Mouse (Mus musculus) stomach, postnatal 0 days (tissue): ENCODE results near the gene AC134908.4. TPM values are rescaled to one million over a fixed set of nuclear protein-coding genes. Genes with fewer than 3 reads are reported as not detected.

ENCODE experiments used
- ATAC-seq: fragments of 200-750 bp; cut with Nextera tagmentation; 2 replicates; pipeline ENCODE4 v1.8.0; 2017; ENCODE audit not compliant: low FRiP score, low TSS enrichment
- DNase-seq: peaks from one replicate; pipeline ENCODE4 v3.0.0-alpha.2; 2016; ENCODE audit warnings: low spot score
- H3K27ac ChIP-seq: fragments of 300-500 bp; sonication (generic); replicated peaks from 2 replicates; pipeline ENCODE4 v1.5.1; 2014; ENCODE audit warnings: mild to moderate bottlenecking, control low read depth
- H3K27me3 ChIP-seq: fragments of 300-500 bp; sonication (generic); 2 replicates; pipeline ENCODE4 v1.6.1; 2014; ENCODE audit warnings: low read length; ENCODE audit not compliant: control insufficient read depth, insufficient read depth
- H3K36me3 ChIP-seq: fragments of 300-500 bp; sonication (generic); 2 replicates; pipeline ENCODE4 v1.6.1; 2014; ENCODE audit warnings: low read length, mixed read lengths; ENCODE audit not compliant: control insufficient read depth, insufficient read depth
- H3K4me1 ChIP-seq: fragments of 300-500 bp; sonication (generic); replicated peaks from 2 replicates; pipeline ENCODE4 v1.6.1; 2014; ENCODE audit warnings: antibody characterized with exemption; ENCODE audit not compliant: control insufficient read depth, insufficient read depth
- H3K4me2 ChIP-seq: fragments of 300-500 bp; sonication (generic); replicated peaks from 2 replicates; pipeline ENCODE4 v1.6.1; 2014; ENCODE audit warnings: low read depth, mild to moderate bottlenecking, control low read depth, moderate library complexity
- H3K4me3 ChIP-seq: fragments of 300-500 bp; sonication (generic); 2 replicates; pipeline ENCODE4 v1.5.1; 2014; ENCODE audit warnings: low read depth, low read length, control low read depth
- H3K9ac ChIP-seq: fragments of 300-500 bp; sonication (generic); 2 replicates; pipeline ENCODE4 v1.6.1; 2014; ENCODE audit warnings: mild to moderate bottlenecking, low read length, control low read depth, mixed read lengths
- H3K9me3 ChIP-seq: fragments of 300-500 bp; sonication (generic); 2 replicates; pipeline ENCODE4 v1.6.1; 2016; ENCODE audit warnings: low read length; ENCODE audit not compliant: control insufficient read depth
- CTCF ChIP-seq: IDR thresholded peaks from 2 replicates; pipeline ENCODE4 v1.5.1; 2016; ENCODE audit warnings: antibody characterized with exemption, low read depth, mild to moderate bottlenecking, moderate library complexity
- EP300 ChIP-seq: optimal IDR thresholded peaks from 2 replicates; pipeline ENCODE3; 2016; ENCODE audit warnings: antibody characterized with exemption
- WGBS: fragments of 180-500 bp; shearing (Covaris S2); extraction: QIAGEN DNeasy Blood & Tissue Kit; methylation state at CpG from one replicate; pipeline ENCODE4 v1.1.7; 2014; 5-methylcytosine and 5-hydroxymethylcytosine counted together
- polyA plus RNA-seq: library from polyadenylated mRNA; unstranded; fragments of >200 nt; fragmentation: Nextera tagmentation; extraction: Ambion mirVana; gene quantifications from 2 replicates; pipeline ENCODE4 v1.2.1, GENCODE M21; 2015

Gene AC134908.4
- polyA plus RNA-seq, 1 experiment from 2014 or later = 0.65 TPM

DNA sequence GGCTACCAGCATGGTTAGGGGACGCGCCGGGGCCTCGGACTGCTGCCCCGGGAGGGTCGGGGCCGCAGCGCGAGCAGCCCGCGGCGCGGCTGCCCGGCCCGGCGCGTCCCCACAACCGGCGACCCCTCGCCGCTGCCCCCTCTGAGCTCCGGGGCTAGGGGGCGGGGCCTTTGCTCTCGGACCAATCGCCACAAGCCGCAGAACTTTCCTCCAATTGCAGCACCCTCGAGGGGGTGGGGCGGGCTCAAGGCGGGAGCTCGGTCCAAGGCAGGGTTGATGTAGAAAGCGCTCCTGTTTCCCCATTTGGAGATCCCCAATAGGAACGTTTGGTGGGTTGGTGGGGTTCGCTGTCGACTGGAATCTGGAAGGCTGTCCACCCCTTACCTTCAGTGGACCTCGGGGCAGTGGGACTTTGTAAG is 1.5 kb upstream of the AC134908.4 start, which contains the start of gene Metrn:
Gene Metrn (minus strand): TSS at position 186 of the 419 bp plus-strand sequence.
- Histone ChIP-seq H3K9ac (peak within 1 kb of the TSS; percentile 66), H3K4me3 (peak within 1 kb of the TSS; percentile 75), H3K27me3 (no peaks in the 10 kb centered on the region), H3K9me3 (no peaks in the 10 kb centered on the region), H3K27ac (peak within 1 kb of the TSS; percentile 8; the same call in 1 of the 2 replicates), H3K4me1 (no peaks in the 10 kb centered on the region; the same call in 1 of the 2 replicates), H3K36me3 (no peaks in the 10 kb centered on the region), H3K4me2 (peak within 1 kb of the TSS; percentile 86)
- ATAC-seq = peak; percentile 64; the same call in 1 of the 2 replicates
- 1% methylated on average over 24 of the region's 35 CpGs for WGBS
- no peak for TF ChIP-seq EP300
- no peak for TF ChIP-seq CTCF
- peak; percentile 87 for DNase-seq

DNA sequence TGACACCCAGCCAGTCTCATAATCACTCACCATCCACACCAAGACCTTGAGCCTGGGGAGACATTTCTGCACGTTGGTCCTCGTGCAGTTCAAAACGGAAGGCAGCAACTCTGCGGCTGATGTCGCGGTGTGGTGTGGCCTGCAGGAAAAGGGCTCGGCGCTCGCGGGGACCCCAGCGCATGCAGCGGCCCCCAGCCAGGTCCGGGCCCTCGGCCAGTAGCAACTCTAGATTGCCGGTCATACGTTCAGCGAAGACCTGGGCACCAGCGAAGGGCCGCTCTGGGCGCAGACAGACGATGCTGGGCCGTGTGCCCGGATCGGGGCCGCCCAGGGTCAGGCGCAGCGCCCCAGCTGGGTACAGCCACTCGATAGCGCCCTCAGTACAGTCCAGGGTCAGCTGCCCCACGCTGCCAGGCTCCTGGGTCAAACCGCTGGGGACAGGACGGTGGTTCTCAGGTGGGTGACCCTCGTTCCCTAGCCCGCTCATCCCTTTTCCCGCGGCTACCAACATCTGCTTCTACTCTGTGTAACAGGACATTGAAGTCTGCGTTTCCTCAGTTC is 832 bp upstream of the AC134908.4 start:
- ATAC-seq (no peak), DNase-seq (no peak)
- no peak for TF ChIP-seq CTCF
- no peak for TF ChIP-seq EP300
- H3K9ac ChIP-seq = peak overlapping the region; percentile 66
- H3K27ac ChIP-seq = peak overlapping the region; percentile 8; the same call in 1 of the 2 replicates
- peak overlapping the region; percentile 86 for H3K4me2 ChIP-seq
- peaks cover 3% of the 10 kb centered on the region; the same call in 1 of the 2 replicates for H3K4me1 ChIP-seq
- H3K36me3 ChIP-seq = no peaks in the 10 kb centered on the region
- no peaks in the 10 kb centered on the region for H3K27me3 ChIP-seq
- H3K4me3 ChIP-seq = peak overlapping the region; percentile 75
- 3% methylated on average over 37 of the region's 37 CpGs for WGBS
- H3K9me3 ChIP-seq = no peaks in the 10 kb centered on the region

DNA sequence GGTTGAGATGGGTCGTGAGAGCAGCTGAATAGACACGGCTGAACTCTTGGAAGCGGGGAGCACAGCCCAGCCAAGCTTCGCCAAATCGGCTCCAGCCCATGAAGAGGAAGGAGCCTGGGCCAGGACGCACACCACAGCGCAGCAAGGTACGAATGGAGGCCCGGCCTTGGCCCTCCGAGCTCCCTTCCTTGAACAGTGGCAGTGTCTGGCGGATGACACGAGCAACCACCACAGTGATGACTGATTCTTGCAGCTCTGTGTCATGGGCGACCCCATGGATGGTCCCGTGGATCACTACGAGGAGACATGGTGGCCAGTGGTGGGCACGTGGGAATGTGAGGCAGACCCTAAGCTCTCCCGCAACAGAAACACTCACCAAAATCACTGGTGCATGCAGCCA is 461 bp downstream of the AC134908.4 start:
- H3K4me3 ChIP-seq = no peak overlapping the region
- no peaks in the 10 kb centered on the region for H3K9me3 ChIP-seq
- peaks cover 3% of the 10 kb centered on the region; the same call in 1 of the 2 replicates for H3K36me3 ChIP-seq
- WGBS = 87% methylated on average over 17 of the region's 17 CpGs
- H3K4me1 ChIP-seq = peaks cover 3% of the 10 kb centered on the region; the same call in 1 of the 2 replicates
- ATAC-seq = no peak
- no peaks in the 10 kb centered on the region for H3K27me3 ChIP-seq
- TF ChIP-seq CTCF (no peak), EP300 (no peak)
- H3K4me2 ChIP-seq = no peak overlapping the region
- no peak overlapping the region for H3K9ac ChIP-seq
- 0 out of 2 replicates have a peak overlapping the region, but pooled peaks have one; percentile 4 for H3K27ac ChIP-seq
- no peak for DNase-seq

DNA sequence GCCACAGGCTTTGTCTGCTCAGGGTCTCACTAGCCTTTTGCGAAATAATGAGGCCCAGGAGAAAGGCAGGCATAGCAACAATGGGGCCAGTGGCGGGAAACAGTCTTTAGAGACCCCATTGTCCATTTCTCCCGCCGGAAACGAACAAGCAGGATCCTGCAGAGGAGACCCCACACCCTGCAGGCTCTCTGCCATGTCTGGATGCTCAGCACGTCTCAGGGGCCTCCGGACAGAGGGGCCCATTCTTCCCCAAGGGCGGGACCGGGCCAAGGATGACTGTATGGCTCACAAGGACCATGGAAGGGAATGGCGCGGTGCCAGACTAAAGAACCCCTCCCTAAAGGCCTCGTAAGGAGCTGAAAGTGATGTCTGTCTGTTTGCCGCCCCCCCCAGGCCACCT is 1.3 kb downstream of the AC134908.4 start:
- H3K27ac ChIP-seq = no peak overlapping the region
- no peak for DNase-seq
- H3K4me3 ChIP-seq = no peak overlapping the region
- H3K9me3 ChIP-seq = no peaks in the 10 kb centered on the region
- H3K4me1 ChIP-seq = peaks cover 3% of the 10 kb centered on the region; the same call in 1 of the 2 replicates
- TF ChIP-seq EP300 (no peak), CTCF (no peak)
- no peak overlapping the region for H3K4me2 ChIP-seq
- peaks cover 9% of the 10 kb centered on the region; the same call in 1 of the 2 replicates for H3K36me3 ChIP-seq
- ATAC-seq = no peak
- WGBS = 69% methylated on average over 13 of the region's 13 CpGs
- H3K27me3 ChIP-seq = no peaks in the 10 kb centered on the region
- H3K9ac ChIP-seq = no peak overlapping the region

DNA sequence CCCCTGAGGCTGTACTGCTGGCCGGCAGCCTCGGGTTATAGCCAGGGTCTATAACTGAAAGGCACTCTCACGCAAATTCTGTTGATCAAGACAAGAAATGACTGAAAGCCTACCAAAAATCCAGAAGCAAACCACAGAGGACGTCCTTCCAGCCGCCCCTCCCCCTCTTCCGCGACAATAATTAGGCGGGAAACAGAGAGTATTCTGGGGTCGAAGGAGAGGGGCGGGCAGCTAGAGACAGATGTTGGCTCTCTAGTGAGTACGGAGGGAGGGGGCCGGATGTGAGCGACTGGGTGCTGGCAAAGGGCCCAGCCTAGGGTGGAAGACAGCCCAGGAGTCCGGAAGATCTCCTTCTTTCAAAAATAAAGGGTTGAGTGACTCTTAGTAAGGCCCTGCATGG is 2.8 kb downstream of the AC134908.4 start, which contains the start of gene Fam173a:
Gene Fam173a (minus strand): TSS at position 287 of the 400 bp plus-strand sequence.
- peak; percentile 50; the same call in 1 of the 2 replicates for ATAC-seq
- Histone ChIP-seq H3K27ac (peak within 1 kb of the TSS; percentile 93), H3K4me3 (peak within 1 kb of the TSS; percentile 79), H3K27me3 (no peaks in the 10 kb centered on the region), H3K4me1 (peaks cover 3% of the 10 kb centered on the region; the same call in 1 of the 2 replicates), H3K36me3 (peaks cover 9% of the 10 kb centered on the region; the same call in 1 of the 2 replicates), H3K9me3 (no peaks in the 10 kb centered on the region), H3K9ac (peak within 1 kb of the TSS; percentile 76), H3K4me2 (peak within 1 kb of the TSS; percentile 87)
- peak; percentile 68 for DNase-seq
- under 1% methylated on average over 14 of the region's 14 CpGs for WGBS
- TF ChIP-seq EP300 (no peak), CTCF (no peak)
